Mouse (Mus musculus) NIH3T3 (cell line): ENCODE measurements at regions not wholly inside any gene's neighbourhood (a gene's known extent, or its start where the extent isn't known, plus 50 kb on each side); places are given as distances from the start of the nearest gene placed in this dataset.
A peak's percentile ranks its signal among the peaks of the same experiment; 100 is the strongest.

Source experiments
- DNase-seq: peaks from one replicate; pipeline ENCODE4 v3.0.0-alpha.2; 2012; ENCODE audit warnings: low read depth

DNA sequence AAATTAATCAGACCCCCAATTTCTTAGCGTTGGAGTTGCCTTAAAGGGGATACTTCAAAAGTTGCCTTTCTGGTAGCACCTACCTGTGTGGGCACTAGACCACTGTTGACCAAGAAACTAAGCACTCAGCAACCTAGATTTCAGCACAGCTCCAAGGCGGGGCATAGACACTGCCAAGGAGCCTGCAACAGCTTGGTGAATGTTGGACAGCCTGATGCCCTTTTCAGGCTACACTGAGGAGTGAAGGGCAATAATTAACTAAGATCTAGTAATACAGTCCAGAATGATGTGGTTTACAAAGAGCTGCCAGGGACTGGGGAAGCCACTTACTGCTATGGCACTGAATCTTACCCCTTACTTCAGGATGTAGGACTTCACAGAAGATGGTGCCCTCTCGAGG is 304.9 kb downstream of the Satb1 start:
- DNase-seq: no peak

DNA sequence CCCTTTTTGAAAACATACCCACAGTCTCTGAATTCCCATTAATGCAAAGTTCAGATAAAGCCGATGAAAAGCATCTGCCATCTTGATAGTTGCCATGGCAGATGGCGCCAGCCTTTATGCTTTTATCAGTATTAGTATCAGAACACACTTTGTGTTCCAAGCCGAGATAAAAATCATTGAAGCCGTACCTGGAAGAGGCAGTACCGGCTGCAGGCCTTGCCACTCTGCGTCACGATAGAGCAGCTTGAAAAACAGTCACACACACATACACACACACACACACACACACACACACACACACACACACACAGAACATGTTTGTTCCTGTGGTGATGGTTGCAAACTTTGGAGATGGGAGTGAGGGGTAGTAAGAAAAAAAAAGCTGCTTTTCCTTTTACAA is 306.2 kb downstream of the Satb1 start:
- no peak for DNase-seq

DNA sequence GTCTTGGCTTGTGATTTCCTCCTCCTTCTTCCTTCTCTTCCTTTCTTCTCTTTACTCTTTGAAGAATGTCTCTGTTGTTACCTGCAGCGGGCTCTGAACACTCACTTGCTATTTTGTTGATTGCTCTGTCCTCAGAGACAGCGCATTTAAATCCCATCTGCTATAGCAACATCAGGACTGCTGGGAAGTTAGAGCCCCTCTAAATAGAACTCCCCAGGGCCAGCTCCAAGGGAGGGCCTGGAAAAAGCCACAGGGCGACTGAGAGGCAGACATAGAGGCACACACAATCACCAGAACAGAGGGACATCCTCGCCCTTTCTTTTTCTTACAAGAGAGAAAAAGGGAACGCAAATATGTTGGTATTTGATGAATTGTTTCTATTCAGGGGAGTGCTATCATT is 306.6 kb downstream of the Satb1 start:
- no peak for DNase-seq

DNA sequence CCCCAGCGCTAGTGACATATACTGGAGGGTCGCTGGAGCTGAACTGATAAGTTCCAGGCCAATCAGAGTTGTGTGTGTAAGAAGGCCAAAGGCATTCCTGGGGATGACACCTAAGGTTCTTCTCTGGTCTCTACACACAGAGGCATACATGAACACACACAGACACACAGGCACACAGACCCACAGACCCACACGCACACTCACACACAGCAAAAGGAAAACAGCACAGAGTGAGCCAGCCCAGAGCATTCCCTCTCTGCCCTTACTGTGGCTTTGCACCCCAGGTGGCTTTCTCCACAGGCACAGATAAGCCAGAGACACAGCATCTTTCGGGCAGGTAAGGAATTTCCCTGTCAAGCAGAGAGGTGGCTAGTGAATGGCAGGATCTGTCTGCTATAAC is 307.1 kb downstream of the Satb1 start:
- no peak for DNase-seq

DNA sequence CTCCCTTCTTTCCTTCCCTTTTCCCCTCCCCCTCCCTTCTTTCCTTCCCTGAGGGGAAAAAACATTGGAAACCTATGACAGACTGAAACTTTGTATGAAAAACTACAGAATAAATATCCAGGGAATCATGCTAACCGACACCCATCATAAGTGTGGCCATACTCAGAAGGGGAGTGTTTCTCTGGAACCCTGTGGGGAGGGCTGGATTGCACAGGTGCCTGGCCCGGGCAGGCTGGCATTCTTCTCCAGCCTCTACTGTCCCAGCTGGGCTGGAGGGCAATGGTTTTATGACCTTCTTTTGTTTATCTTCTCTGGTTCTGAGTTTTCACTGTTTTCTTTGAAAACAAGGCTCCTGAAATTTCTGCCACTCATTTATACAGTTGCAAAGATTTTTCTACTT is 307.9 kb downstream of the Satb1 start:
- DNase-seq: no peak

DNA sequence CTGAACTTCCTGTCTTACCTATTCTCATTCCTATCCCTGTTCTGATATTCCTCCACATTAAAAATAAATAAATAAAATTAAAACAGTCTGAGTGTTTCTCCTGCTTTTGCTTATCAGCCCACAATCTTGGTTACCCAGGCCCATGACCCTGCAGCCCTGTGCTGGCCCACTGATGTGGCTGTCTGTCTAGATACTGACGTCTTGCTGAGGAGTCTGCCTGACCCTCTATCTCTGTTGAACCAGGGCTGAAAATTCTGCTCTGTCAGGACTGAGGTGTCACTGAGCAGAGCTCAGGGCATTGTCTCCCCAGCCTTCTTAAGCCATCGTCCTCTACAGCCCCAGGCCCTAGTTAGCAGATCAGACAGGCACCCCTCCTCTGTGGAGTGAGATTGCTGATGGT is 321.2 kb downstream of the Satb1 start:
- DNase-seq: no peak

DNA sequence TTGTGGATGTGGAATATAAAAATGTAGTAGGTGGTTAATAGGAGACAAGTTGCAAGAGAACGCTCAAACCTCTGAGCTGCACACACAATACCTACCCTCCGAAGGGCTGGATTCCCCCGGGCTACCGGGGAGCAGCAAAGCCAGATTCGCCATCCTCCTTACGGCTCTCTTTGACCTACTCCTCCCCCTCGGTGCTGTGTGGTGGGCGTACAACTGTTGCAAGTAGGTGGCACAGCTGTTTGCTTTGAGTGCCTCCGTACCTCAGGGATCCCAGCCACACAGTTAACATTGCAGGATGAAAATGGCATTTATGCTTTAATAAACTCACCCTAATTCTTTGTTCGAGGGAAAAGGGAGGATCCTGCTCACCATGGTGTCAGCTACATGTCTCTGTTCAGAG is 321.6 kb upstream of the Tbc1d5 start:
- no peak for DNase-seq

DNA sequence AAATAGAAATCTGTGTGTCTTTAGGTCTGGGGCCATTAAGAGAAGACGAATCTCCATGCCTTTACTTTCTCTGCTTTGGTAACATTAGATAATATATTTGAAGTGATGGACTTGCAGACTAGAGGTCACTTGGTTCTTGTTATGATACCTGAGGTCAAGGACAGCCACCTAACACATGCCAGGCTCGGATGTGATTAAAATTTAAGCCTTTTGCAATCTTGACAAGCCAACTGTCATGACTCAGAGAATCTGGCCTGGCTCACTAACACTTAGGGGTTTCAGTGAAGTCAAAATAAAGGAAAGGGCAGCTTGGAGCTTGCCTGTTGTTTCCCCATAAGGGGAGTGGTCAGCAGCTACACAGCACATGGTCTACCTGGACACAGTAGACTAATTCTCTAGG is 320.4 kb upstream of the Tbc1d5 start:
- no peak for DNase-seq

DNA sequence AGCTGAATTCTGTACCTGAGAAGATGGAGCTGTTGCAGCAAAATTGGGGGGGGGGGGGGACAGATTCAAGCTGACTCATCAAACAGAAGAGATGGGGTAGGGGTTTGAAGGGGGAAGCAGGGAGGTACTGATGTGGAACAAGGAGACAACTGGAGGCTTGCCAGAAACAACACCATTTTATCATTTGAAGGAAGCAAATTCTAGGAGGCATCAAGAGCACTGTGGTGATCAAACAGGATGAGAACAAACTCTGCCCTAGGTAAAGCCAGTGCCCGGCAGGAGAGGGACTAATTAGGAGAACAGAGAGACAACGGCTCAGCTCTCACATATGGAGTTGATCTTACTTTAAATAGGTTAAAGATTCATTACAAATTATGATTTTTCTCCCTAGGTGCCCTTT is 315.9 kb upstream of the Tbc1d5 start:
- DNase-seq: no peak

DNA sequence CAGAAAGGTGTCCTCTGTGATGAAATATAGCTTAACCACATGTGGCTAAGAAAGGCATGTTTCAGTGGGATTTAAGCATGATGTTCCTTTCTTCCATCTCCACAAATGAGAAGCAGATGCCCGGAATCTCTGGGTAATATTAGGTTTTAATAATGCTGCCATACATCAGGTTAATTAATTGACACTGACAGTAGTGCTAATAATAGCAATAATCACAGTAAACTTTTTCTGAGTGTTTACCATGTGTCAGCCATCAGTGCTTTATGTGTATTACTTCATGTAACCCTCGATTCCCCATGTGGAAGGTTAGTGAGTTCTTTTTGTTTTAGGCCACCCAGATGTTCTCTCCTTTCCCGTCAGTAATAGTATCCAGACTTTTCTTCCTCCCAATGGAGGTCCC is 310.2 kb upstream of the Tbc1d5 start:
- no peak for DNase-seq

DNA sequence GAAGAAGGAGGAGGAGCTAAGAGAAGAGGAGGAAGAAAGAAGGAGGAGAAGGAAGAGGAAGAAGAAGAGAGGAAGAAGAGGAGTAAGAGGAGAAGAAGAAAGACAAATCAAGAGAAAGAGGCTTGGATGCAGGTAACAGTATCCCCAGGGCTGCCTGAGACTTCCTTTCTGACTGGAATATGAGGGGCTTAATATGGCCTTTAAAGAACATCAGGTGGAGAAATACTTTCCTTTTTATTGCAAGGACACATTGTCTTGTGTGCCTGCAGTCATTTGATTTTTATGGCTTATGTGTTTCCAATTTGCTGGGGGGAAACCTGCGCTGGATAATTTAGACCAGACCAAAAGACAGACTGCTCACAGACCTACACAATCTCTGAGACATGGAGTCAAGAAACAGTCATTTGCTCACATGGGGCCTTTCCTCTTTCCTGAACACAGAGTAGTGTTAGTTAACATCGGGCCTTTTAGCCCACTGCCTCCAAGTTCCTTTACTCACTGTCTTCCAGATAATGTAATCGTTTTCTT is 308.8 kb upstream of the Tbc1d5 start:
- DNase-seq: no peak

DNA sequence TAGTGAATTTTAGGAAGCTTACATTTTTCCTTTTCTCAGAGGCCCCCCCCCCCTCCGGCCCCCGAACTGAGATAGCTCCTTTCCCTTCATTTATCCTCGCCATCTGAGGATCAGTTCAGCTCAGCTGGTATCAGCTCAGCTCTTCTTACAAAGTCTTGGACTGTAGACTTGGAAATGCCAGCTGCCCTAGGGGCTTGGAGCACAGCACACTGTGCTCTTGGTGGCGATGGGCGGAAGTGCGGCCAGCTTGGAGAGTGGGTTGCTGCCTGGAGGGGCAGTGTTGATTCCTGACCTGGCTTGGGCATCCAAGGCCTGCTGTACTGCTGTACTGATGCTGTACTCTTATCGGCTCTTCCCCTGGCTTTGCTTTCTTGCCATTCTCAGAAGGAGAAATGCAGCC is 298.7 kb upstream of the Tbc1d5 start:
- peak; percentile 6 for DNase-seq

DNA sequence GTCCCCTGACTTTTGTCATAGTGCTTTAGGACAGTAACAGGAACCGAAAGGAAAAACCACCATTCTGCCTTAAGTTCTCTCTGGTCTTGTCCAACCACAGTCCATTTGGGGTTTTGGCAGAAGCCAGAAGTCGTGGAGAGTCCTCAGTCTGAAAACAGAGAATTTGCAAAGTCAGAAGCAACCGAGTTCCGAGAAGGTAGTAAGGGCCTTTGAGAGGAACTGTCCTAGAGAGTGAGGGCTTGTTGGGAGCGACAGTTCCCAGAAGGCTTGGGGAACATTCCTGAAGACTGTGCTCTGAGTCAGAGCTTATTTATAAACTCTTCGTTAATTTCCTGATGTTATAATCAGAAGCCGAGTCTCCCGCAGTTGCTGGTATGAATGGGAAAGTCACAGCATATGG is 298.3 kb upstream of the Tbc1d5 start:
- no peak for DNase-seq

DNA sequence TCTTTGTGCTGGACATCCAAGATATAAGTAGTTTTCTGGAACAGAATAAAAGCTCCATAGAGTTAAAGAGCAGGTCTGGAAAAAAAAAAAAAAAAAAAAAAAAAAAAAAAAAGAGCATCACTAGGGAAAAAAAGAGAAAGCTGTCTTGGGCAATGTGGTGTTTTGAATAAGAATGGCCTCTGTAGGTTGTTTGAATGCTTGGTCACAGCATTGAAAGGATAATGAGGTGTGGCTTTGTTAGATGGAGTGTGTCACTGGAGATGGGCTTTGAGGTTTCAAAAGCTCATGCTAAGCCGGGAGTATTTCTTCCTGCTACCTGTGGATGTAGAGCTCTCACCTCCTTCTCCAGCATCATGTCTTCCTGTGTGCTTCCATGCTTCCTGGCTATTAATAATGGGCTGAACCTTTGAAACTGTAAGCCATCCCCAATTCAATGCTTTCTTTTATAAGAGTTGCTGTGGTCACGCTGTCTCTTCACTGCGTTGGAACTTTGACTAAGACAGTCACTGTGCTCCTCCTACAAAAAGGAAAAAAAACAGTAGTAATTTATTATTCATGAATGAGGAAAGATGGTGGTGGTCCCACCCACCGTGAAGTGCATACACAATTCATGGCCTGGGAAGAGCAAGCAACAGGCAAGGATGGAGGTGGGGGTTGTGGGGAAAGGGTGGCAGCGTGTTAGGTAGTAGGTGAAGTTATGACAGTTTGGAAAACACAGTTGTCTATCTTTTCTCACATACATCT is 283.2 kb upstream of the Tbc1d5 start:
- no peak for DNase-seq

DNA sequence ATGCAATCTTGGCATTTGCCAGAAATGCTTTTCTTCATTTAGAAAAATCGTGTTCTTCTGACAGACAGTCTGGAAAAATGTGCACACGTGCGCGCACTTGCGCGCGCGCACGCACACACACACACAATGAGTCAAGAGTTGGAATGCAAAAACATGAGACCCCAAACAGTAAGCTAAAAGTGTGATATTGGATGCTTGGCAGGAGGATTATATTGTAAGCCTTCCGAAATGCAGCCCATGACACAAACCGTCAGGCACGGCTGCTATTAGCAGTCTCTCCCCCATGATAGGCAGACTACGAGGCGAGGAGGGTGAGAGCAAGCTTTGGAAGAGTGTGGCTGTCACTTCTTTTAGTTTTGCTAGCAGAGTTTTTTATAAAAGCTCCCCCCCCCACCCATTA is 282.1 kb upstream of the Tbc1d5 start:
- no peak for DNase-seq

DNA sequence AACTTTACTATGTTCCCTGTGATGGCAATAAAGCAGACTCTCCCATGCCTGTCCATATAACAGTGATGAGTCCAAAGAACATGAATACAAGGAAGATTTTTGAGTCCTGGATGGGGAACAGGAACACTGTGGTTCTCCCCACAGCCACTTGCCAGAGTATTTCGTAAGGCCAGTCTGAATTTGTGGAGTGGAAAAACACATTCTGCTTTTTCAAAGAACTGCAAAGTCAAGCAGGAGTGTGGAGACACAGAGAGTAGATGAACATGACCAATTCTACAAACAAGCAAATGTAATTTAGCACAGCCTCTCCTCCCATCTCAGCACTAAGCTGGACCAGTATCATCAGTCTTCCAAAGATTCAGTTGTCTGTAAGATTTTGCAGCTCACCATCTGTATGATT is 280.0 kb upstream of the Tbc1d5 start:
- DNase-seq: no peak

DNA sequence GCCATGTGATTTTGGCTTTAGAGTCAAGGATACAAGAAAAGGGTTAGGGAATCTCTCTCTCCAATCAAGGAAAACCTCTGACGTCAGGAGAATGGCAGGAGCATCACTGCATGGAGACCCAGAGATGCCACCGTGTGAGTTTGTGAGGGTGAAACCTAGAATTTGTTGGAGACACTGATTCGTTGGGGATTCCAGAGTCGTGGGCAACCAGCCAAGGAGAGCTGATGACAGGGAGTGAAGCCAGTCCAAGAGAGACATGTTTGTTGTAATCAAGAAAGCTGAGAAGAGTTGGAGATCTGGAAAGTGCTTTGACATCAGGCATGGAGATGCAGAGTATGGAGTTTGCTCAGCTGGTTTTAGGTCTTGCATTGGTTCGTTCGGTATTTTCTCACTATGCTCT is 236.6 kb upstream of the Tbc1d5 start:
- no peak for DNase-seq

DNA sequence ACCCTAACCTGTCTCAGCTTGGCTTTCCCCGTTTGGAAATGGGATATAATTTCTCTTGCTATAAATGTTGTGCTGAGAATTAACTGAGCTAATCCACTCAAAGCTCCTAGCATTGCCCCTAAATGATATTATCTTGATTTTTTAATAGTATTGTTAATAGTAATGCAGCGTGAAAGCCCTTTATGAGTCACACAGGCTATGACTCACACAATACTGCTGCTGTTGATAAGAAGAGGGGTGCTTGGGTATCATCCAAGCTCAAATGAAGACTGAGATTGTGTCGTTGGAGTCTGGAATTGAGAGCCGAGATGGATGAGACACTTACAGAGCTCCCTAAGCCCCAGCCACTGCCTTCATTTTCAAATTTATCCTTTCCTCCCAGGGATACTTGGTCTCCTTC is 235.2 kb upstream of the Tbc1d5 start:
- DNase-seq: no peak

DNA sequence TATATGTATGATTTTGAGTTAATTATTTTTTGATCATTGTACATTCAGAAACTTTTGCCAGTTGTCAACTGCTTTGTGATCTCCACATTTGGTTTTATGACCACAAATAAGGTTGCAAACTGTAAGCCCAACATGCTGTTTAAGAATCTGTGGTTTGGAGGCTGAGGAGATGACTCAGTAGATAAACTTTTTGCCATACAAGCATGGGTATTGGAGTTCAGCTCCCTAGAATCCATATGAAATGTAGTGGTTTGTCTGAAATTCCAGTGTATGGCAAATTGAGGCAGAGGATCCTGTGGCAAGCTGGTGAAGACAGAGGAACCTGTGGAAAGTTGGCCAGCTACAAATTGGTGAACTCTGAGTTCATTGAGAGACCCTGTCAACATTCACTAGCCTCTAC is 234.6 kb upstream of the Tbc1d5 start:
- no peak for DNase-seq

DNA sequence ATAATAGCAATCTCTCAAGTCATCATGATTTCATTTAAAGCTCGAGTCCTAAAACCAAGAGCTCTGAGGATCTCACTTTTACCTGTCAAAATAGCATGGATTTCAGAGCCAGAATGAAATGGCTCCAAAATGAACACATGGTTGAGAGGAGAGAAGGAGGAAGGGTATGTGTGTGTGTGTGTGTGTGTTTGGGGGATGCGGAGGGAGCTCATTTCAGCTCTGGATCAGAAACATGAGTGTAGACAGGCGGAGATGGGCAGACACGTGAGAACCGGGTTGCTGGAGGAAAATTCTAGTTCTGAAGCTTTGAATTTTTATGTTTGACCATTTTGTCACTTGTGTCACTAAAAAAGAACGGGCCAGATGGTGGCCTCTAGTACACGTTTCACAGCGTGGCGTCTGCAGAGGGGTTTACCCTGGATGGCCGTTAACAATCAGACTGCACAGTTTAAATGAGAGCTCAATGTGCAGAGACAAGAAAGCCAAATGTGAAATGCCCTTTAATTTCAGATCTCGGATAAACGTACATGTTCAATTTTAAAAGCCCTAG is 232.5 kb upstream of the Tbc1d5 start:
- DNase-seq: no peak

DNA sequence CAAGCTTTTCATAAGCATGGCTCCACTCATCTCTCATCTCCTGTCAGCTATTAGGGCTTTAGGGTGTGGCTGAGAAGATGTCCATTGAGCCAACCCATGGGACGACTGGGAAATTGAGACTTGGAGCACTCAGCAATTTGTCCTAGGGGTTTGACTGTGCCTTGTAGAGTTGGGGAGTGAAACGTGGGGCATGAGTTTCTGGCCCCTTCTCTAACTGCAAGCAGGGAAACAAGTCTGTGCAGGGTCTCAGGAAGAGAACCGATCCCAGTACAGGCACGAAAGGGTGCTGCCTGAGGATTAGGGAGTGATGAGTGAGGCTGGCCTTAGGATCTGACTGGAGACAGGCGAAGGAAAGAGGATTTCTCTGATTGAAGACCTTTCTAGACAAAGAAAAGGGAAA is 229.7 kb upstream of the Tbc1d5 start:
- DNase-seq: no peak

DNA sequence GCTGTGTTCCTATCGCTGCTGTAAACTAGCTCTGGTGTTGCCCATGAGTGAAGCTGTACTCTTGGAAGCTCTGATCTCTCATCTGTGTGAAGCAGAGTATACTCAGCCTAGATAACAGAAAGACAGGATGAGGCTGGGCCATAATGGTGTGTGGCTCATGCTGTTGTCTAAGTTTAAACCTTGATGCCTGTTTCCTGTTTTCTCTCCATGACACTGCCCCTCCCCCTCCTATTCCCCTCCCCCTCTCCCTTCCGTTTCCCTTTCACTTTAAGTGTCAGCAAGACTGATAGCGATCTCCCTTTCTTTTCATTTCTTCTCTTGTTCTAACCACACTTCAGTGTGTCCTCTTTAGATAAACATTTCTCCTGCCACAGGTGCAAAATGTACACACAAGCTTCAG is 229.2 kb upstream of the Tbc1d5 start:
- DNase-seq: no peak

DNA sequence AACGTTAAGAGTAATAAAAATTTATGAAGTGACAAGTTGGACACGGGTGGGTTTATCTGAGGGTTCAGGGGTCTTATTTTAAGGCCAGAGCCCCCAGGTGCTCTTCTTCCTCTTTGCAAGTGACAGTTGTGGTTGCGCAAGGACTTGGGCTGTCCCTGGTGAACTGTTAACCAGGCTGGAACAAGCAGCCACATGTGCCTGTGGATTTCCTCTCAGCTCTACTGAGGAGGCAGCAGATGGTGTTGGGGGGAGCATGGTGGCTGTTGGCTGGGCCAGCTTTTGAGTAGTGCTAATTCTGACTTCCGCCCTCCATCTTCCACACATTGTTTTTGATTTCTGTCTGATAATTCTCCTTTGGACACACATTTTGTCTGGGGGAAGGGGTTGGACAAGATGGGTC is 227.9 kb upstream of the Tbc1d5 start:
- no peak for DNase-seq

DNA sequence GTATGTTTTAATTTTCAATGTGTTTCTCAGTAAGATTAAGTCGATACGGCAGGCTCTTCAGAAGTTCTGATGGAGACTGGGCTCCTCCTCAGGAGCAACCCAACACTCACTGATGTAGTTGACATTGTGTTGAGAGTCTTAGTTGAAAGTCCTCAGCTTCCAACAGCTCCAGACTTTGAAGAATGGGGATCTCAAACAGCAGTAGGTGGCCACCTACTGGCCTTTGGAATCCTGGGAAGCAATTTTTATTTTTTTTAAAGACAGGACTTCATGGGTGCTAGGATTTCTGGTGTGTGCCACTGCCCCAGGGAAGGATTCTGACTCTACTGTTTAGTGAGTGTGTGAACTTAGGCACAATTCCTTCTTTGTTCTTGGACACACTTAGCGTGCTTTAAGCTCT is 225.9 kb upstream of the Tbc1d5 start:
- DNase-seq: no peak
